Mouse (Mus musculus) megakaryocyte, embryonic 14.5 days (primary cell): ENCODE measurements around the gene Hist1h2bp. TPM values are rescaled to one million over a fixed set of nuclear protein-coding genes. Genes with fewer than 3 reads are reported as not detected.
"Not testable (repeated sequence)": the region's sequence is repeated elsewhere in the genome, so short reads cannot be mapped to it uniquely, and the experiment has no call there.

Experiments
- H3K27me3 ChIP-seq: replicated peaks from 2 replicates; pipeline ENCODE3; 2012; ENCODE audit warnings: inconsistent platforms
- H3K36me3 ChIP-seq: replicated peaks from 2 replicates; pipeline ENCODE3; 2012; ENCODE audit warnings: low read length, inconsistent platforms, mixed read lengths
- H3K4me1 ChIP-seq: 2 replicates; pipeline ENCODE4 v1.6.1; 2012; ENCODE audit warnings: inconsistent platforms
- H3K4me3 ChIP-seq: replicated peaks from 2 replicates; pipeline ENCODE3; 2012; ENCODE audit warnings: moderate library complexity, mild to moderate bottlenecking, inconsistent platforms
- H3K9me3 ChIP-seq: 2 replicates; pipeline ENCODE4 v1.6.1; 2012; ENCODE audit warnings: inconsistent platforms
- FLI1 ChIP-seq: IDR thresholded peaks from 2 replicates; pipeline ENCODE4 v1.6.1; 2012; ENCODE audit warnings: low read length, inconsistent platforms, mixed read lengths
- GATA1 ChIP-seq: IDR thresholded peaks from 3 replicates; pipeline ENCODE4 v1.6.1; 2012; ENCODE audit warnings: mixed read lengths, low read length, inconsistent platforms, borderline replicate concordance
- polyA plus RNA-seq: library from polyadenylated mRNA; stranded (reverse); fragments of >175 nt; gene quantifications from 2 replicates; pipeline ENCODE4 v1.2.3, GENCODE M21; 2012; ENCODE audit warnings: low replicate concordance; ENCODE audit not compliant: insufficient read depth

Gene Hist1h2bp
- polyA plus RNA-seq, 1 experiment = 4.6 TPM

- H3K36me3 ChIP-seq = no peaks in the 10 kb centered on the region
- no peaks in the 10 kb centered on the region for H3K9me3 ChIP-seq
- peaks cover 36% of the 10 kb centered on the region for H3K4me1 ChIP-seq
- H3K27me3 ChIP-seq = no peaks in the 10 kb centered on the region
- no peak for TF ChIP-seq GATA1
- no peak for TF ChIP-seq FLI1
- no peak overlapping the region for H3K4me3 ChIP-seq
Measured at GRCm38 (mm10) chr13:21755707-21756106, 31.6 kb upstream of the Hist1h2bp start.

- Histone ChIP-seq H3K27me3 (no peaks in the 10 kb centered on the region), H3K36me3 (no peaks in the 10 kb centered on the region)
- TF ChIP-seq FLI1 (no peak), GATA1 (no peak)
Measured at GRCm38 (mm10) chr13:21778814-21779766, 8.2 kb upstream of the Hist1h2bp start.

GRCm38 (mm10) chr13:21779767-21780731 is 7.2 kb upstream of the Hist1h2bp start, which contains the start of gene Hist1h1b:
TSS of gene Hist1h1b (minus strand) at chr13:21780625.
- Histone ChIP-seq H3K36me3 (no peaks in the 10 kb centered on the region), H3K4me1 (peaks cover 61% of the 10 kb centered on the region), H3K4me3 (peak within 1 kb of the TSS; percentile 92), H3K27me3 (no peaks in the 10 kb centered on the region), H3K9me3 (no peaks in the 10 kb centered on the region)
- no peak for TF ChIP-seq GATA1
- no peak for TF ChIP-seq FLI1

More at GRCm38 (mm10) chr13:21778814-21779766, 8.2 kb upstream of the Hist1h2bp start:
- Histone ChIP-seq H3K4me1 (peaks cover 56% of the 10 kb centered on the region), H3K4me3 (peak overlapping the region; percentile 92), H3K9me3 (no peaks in the 10 kb centered on the region)

GRCm38 (mm10) chr13:21781021-21781555 is 6.2 kb upstream of the Hist1h2bp start:
- TF ChIP-seq FLI1 (no peak), GATA1 (no peak)
- Histone ChIP-seq H3K4me1 (peaks cover 67% of the 10 kb centered on the region), H3K9me3 (no peaks in the 10 kb centered on the region), H3K4me3 (peak overlapping the region; percentile 92), H3K27me3 (no peaks in the 10 kb centered on the region), H3K36me3 (no peaks in the 10 kb centered on the region)

GRCm38 (mm10) chr13:21781639-21782038 is 5.6 kb upstream of the Hist1h2bp start:
- Histone ChIP-seq H3K4me1 (peaks cover 72% of the 10 kb centered on the region), H3K4me3 (no peak overlapping the region), H3K27me3 (no peaks in the 10 kb centered on the region), H3K36me3 (no peaks in the 10 kb centered on the region), H3K9me3 (no peaks in the 10 kb centered on the region)
- TF ChIP-seq GATA1 (no peak), FLI1 (no peak)

GRCm38 (mm10) chr13:21782361-21783254 is 4.7 kb upstream of the Hist1h2bp start:
- peak overlapping the region; percentile 87 for H3K4me3 ChIP-seq
- peaks cover 68% of the 10 kb centered on the region for H3K4me1 ChIP-seq
- not testable (repeated sequence) for H3K9me3 ChIP-seq

GRCm38 (mm10) chr13:21783255-21783617 is 4.0 kb upstream of the Hist1h2bp start, which contains the start of gene Hist1h3i:
TSS of gene Hist1h3i (minus strand) at chr13:21783370.
- Histone ChIP-seq H3K4me1 (peaks cover 68% of the 10 kb centered on the region), H3K4me3 (peak within 1 kb of the TSS; percentile 87), H3K27me3 (no peaks in the 10 kb centered on the region), H3K9me3 (no peaks in the 10 kb centered on the region), H3K36me3 (no peaks in the 10 kb centered on the region)
- TF ChIP-seq FLI1 = no peak
- TF ChIP-seq GATA1 = no peak

More at GRCm38 (mm10) chr13:21782361-21783254, 4.7 kb upstream of the Hist1h2bp start:
- not testable (repeated sequence) for H3K36me3 ChIP-seq, H3K27me3 ChIP-seq

- H3K4me1 ChIP-seq = peaks cover 66% of the 10 kb centered on the region
- H3K36me3 ChIP-seq = no peaks in the 10 kb centered on the region
- peak overlapping the region; percentile 83 for H3K4me3 ChIP-seq
- no peaks in the 10 kb centered on the region for H3K27me3 ChIP-seq
- no peak for TF ChIP-seq FLI1
- no peak for TF ChIP-seq GATA1
- no peaks in the 10 kb centered on the region for H3K9me3 ChIP-seq
Measured at GRCm38 (mm10) chr13:21783734-21784161, 3.5 kb upstream of the Hist1h2bp start.
